Mouse (Mus musculus) limb, embryonic 14.5 days (tissue): ENCODE measurements around the gene Skp2. TPM values are rescaled to one million over a fixed set of nuclear protein-coding genes. Genes with fewer than 3 reads are reported as not detected.

Experiments used
- ATAC-seq: fragments of 200-750 bp; cut with Nextera tagmentation; 2 replicates; pipeline ENCODE4 v1.8.0; 2017; ENCODE audit warnings: low read depth, moderate number of reproducible peaks, moderate TSS enrichment; ENCODE audit not compliant: low FRiP score
- DNase-seq: peaks from one replicate; pipeline ENCODE4 v3.0.0-alpha.2; 2015; ENCODE audit warnings: low spot score
- H3K27ac ChIP-seq: fragments of 300-500 bp; sonication (generic); replicated peaks from 2 replicates; pipeline ENCODE4 v1.5.1; 2014; ENCODE audit warnings: low read depth, mild to moderate bottlenecking, low read length, moderate library complexity, mixed read lengths
- H3K27me3 ChIP-seq: fragments of 300-500 bp; sonication (generic); 2 replicates; pipeline ENCODE4 v1.6.1; 2014; ENCODE audit warnings: low read length, mixed read lengths; ENCODE audit not compliant: control insufficient read depth, insufficient read depth
- H3K36me3 ChIP-seq: fragments of 300-500 bp; sonication (generic); 2 replicates; pipeline ENCODE4 v1.6.1; 2014; ENCODE audit warnings: mild to moderate bottlenecking, low read length, moderate library complexity, mixed read lengths; ENCODE audit not compliant: control insufficient read depth, insufficient read depth
- H3K4me1 ChIP-seq: fragments of 300-500 bp; sonication (generic); 2 replicates; pipeline ENCODE4 v1.6.1; 2014; ENCODE audit warnings: antibody characterized with exemption, low read length, mixed read lengths; ENCODE audit not compliant: control insufficient read depth, insufficient read depth
- H3K4me2 ChIP-seq: fragments of 300-500 bp; sonication (generic); replicated peaks from 2 replicates; pipeline ENCODE4 v1.6.1; 2014; ENCODE audit warnings: low read depth, mild to moderate bottlenecking, low read length, moderate library complexity; ENCODE audit not compliant: severe bottlenecking
- H3K4me3 ChIP-seq: fragments of 300-500 bp; sonication (generic); replicated peaks from 2 replicates; pipeline ENCODE4 v1.5.1; 2014; ENCODE audit warnings: low read length
- H3K9ac ChIP-seq: fragments of 300-500 bp; sonication (generic); 2 replicates; pipeline ENCODE4 v1.6.1; 2014; ENCODE audit warnings: mild to moderate bottlenecking, low read depth, low read length, moderate library complexity; ENCODE audit not compliant: severe bottlenecking
- H3K9me3 ChIP-seq: fragments of 300-500 bp; sonication (generic); 2 replicates; pipeline ENCODE4 v1.6.1; 2016; ENCODE audit warnings: low read length; ENCODE audit not compliant: control insufficient read depth
- POLR2A ChIP-seq: fragments of 200-500 bp; IDR thresholded peaks from 2 replicates; pipeline ENCODE4 v1.8.0; 2012; ENCODE audit warnings: inconsistent platforms, mild to moderate bottlenecking, moderate library complexity, borderline replicate concordance; ENCODE audit not compliant: insufficient read depth, insufficient read length; ENCODE audit errors: extremely low read depth
- WGBS: fragments of 180-500 bp; shearing (Covaris S2); extraction: QIAGEN DNeasy Blood & Tissue Kit; methylation state at CpG from one replicate; pipeline ENCODE4 v1.1.7; 2014; 5-methylcytosine and 5-hydroxymethylcytosine counted together
- polyA plus RNA-seq, 2 experiments: library from polyadenylated mRNA; depleted of rRNA in 1 of 2; stranded (reverse) in 1 of 2; unstranded in 1 of 2; fragments of >200 nt; fragmentation: Nextera tagmentation in 1 of 2; extraction: Ambion mirVana in 1 of 2; gene quantifications; 2 replicates each; pipeline versions ENCODE4 v1.2.1 to v1.2.3; 2012 to 2014

Gene Skp2
- polyA plus RNA-seq, 2 experiments, result 45.4 to 80.7 TPM

DNA sequence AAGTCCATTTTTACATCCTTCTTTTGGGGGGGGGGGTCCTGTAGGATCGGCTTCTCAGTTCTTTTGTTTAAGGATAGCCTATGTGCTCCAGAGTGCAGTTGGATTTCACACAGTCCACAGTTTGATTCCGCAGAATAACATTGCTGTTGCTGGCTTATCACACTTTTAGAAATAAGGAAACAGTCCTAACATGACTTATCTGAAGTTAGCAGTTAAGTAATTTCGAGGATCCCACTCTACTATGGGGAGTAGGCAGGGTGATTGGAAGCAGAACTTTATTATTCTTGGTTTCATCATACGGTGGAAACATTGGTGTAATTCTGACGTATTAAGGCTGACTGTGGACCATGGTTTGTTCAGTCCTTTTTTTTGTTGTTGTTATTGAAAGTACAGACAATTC is 64.6 kb downstream of the Skp2 start:
- Histone ChIP-seq H3K9ac (no peak overlapping the region), H3K9me3 (no peaks in the 10 kb centered on the region), H3K4me2 (no peak overlapping the region), H3K27me3 (no peaks in the 10 kb centered on the region), H3K27ac (no peak overlapping the region), H3K4me3 (no peak overlapping the region), H3K4me1 (no peaks in the 10 kb centered on the region; the same call in 1 of the 2 replicates), H3K36me3 (peaks cover 50% of the 10 kb centered on the region)
- ATAC-seq (no peak), DNase-seq (no peak)
- 91% methylated on average over 5 of the region's 5 CpGs for WGBS
- TF ChIP-seq POLR2A, result no peak

- no peaks in the 10 kb centered on the region for H3K9me3 ChIP-seq
- no peaks in the 10 kb centered on the region; the same call in 1 of the 2 replicates for H3K4me1 ChIP-seq
- no peaks in the 10 kb centered on the region for H3K27me3 ChIP-seq
- 56% methylated on average over 2 of the region's 2 CpGs for WGBS
- H3K4me3 ChIP-seq, result no peak overlapping the region
- DNase-seq, result no peak
- TF ChIP-seq POLR2A, result no peak
- H3K4me2 ChIP-seq, result no peak overlapping the region
- no peak for ATAC-seq
- no peak overlapping the region for H3K27ac ChIP-seq
- no peak overlapping the region for H3K9ac ChIP-seq
- peaks cover 45% of the 10 kb centered on the region for H3K36me3 ChIP-seq
Measured at GRCm38 (mm10) chr15:9089136-9089720, 66.0 kb downstream of the Skp2 start.

DNA sequence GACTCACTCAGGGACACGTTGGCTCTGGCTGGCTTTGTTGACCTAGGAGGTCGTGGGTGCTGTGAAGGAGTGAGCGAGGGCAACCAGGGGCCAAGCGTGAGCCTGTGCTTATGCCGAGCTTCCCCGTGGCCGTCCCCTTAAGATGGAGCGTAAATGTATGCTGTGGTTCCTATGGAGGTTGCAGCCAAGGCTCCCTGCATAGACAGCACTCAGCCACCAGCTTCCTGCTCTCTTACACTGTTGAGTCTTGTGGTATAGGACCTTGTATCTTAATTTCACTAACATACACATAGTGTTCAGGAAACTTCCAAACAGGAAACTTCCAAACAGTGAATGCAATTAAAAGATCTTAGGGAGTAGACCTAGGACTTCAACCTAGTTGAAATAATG is 66.5 kb downstream of the Skp2 start:
- WGBS, result 73% methylated on average over 8 of the region's 8 CpGs
- H3K9me3 ChIP-seq, result no peaks in the 10 kb centered on the region
- no peak overlapping the region for H3K27ac ChIP-seq
- H3K4me2 ChIP-seq, result no peak overlapping the region
- peaks cover 40% of the 10 kb centered on the region for H3K36me3 ChIP-seq
- H3K4me1 ChIP-seq, result no peaks in the 10 kb centered on the region
- no peak for TF ChIP-seq POLR2A
- no peak overlapping the region for H3K9ac ChIP-seq
- ATAC-seq (no peak), DNase-seq (no peak)
- no peak overlapping the region for H3K4me3 ChIP-seq
- H3K27me3 ChIP-seq, result no peaks in the 10 kb centered on the region

DNA sequence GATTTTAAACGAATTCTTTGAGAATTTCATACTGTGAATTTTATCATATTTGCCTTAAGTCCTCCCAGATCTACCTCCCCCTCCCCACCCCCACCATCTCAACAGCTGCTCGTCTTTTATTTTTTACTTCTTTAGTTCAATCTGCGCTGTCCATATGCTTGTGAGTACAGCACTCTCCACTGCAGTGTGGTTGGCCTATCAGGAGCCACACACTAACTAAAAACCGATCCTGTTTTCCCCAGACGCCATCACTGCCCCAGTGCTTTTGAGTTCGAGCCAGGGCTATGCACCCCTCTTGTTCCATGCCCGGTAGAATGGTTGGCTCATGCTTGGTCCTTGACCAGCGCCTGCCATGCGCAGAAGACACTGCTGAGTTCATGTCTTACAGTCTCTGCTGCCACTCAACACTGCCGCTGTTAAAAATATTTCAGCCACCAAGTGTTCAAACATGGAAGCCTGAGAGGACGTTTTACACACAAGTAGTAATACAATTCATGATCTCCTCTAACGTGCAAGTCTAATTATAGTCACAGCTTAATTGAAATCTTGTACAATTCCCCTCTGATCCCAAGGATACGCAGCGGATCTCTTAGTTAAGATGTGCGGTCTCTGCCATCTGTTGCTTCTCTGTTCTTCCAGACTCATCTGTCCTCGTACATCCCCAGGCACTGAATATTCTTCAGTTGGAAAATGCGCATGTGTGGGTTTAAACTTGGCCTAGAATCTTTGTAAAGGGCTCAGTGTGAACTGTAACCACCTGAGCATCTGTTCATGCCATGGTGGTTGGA is 67.1 kb downstream of the Skp2 start:
- no peaks in the 10 kb centered on the region for H3K9me3 ChIP-seq
- H3K9ac ChIP-seq, result no peak overlapping the region
- 89% methylated on average over 17 of the region's 17 CpGs for WGBS
- no peak overlapping the region for H3K4me2 ChIP-seq
- H3K36me3 ChIP-seq, result peaks cover 34% of the 10 kb centered on the region
- no peak for DNase-seq
- no peak for TF ChIP-seq POLR2A
- no peaks in the 10 kb centered on the region for H3K27me3 ChIP-seq
- H3K4me1 ChIP-seq, result no peaks in the 10 kb centered on the region
- H3K4me3 ChIP-seq, result no peak overlapping the region
- H3K27ac ChIP-seq, result no peak overlapping the region
- no peak for ATAC-seq

DNA sequence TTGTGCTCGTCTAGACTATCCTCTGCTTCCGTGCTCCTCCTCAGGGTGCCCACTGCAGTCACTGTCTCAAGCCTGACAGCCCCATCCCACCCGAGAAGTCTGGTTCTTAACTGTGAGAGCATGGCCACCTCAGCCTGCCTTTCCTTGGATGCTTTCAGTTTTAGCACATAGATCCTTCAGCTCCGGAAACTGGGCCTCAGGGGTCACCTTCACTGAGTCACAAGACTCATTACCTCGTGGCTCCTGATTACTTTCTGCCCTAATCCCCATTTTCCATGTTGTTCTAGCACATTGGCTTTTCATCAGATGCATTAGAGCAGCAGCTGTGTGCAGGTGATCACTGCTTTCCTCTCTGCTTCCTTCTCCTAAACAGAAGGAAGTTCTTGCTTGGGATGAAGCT is 67.8 kb downstream of the Skp2 start:
- Histone ChIP-seq H3K9ac (no peak overlapping the region), H3K4me3 (no peak overlapping the region), H3K36me3 (peaks cover 27% of the 10 kb centered on the region), H3K9me3 (no peaks in the 10 kb centered on the region), H3K27ac (no peak overlapping the region), H3K4me1 (no peaks in the 10 kb centered on the region), H3K27me3 (no peaks in the 10 kb centered on the region), H3K4me2 (no peak overlapping the region)
- no peak for DNase-seq
- WGBS, result 82% methylated on average over 5 of the region's 5 CpGs
- no peak for TF ChIP-seq POLR2A
- no peak for ATAC-seq
